Mouse (Mus musculus) 416B (cell line): Measurements from ENCODE around the gene Ap2a1.

Experiments
- DNase-seq: peaks from one replicate; pipeline ENCODE4 v3.0.0; 2011; ENCODE audit warnings: low read depth

Ap2a1 gene

GRCm38 (mm10) chr7:44953561-44953960 lies 24.3 kb upstream of the Ap2a1 start:
- DNase-seq, result no peak

DNA sequence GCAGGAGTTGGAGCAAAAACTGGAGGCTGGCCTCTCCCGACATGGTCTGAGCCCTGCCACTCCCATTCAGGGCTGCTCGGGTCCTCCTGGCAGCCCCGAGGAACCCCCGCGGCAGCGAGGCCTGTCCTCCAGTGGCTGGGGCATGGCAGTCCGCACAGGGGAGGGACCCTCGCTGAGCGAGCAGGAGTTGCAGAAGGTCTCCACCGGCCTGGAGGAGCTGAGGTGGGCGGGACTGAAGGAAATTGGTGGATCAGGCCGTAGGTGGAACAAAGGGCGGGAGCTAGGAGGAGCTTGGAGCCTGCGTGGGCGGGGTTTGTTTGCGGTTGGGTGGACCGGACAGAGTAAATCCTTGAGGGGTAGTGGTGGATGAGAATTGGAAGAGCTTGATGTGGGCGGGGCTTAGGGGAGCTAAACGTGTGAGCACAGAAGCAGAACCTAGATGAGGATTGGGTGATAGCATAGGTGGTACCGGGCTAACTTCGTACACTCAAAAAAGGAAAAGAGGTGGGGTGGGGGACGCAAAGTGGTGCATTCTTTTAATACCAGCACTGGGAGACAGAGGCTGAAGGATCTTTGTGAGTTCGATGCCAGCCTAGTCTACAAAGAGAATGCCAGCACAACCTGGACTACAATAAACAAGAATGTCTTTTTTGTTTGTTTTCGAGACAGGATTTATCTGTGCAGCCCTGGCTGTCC lies 23.5 kb upstream of the Ap2a1 start:
- DNase-seq, result peak; percentile 98

DNA sequence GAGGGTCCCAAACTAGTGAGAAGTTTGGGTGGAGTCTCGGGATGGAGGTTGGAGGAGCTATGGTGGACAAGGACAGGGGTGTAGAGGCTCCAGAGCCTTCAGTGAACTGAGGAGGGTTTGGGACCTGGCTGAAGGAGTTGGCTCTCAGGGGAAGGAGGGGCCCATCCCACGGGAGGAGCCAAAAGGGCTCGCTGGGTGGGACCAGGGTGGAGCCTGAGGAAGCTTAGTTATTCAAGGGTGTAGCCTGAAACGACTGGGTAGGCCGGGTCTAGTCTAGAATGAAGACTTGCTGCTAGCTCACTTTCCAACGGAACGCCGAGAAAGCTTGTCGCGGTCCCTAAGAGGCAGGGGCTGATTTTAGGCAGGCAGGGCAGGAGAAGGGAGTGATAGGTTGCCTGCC lies 22.7 kb upstream of the Ap2a1 start:
- DNase-seq, result peak; percentile 82

- no peak for DNase-seq
Observed at GRCm38 (mm10) chr7:44949922-44950321, 20.6 kb upstream of the Ap2a1 start.

DNA sequence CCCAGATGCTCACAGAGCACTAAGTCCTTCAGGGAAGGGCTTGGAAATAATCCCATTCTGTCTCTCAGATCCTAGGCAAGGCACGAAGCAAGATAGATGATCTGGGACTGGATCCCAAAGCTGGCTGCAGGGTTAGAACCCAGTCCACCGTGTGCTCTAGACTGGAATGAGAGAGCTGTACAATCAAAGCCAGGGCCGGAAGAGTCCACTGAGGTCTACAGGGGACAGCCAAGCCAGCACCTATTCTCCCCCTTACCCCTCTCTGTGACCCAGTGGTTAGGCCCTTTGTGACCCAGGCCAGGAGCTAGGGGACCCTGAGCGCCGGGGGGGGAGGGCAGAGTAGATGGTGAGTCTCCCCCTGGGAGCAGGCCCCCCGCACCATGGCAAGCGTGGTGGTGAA lies 13.6 kb upstream of the Ap2a1 start, which contains the start of gene Tsks:
Tsks (plus strand) TSS at position 301 of the 400 bp plus-strand sequence.
- DNase-seq, result no peak

DNA sequence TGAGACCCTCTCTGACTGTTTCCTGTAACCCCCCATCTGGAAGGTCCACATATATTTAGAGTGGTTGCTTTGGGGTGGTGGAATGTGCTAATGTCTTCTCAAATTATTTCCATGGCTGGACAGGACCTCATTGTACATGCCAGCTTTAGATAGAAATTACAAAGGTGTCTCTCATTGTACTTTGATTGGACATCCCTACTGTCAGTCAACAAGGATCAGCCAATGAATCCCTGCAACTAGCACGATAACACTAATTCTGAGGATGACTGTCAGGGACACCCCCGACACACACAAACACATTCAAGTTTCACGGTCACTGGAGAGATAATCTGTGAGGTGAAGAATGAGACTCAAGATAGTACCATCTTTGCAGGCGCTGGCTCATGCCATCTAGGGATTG lies 9.4 kb upstream of the Ap2a1 start:
- DNase-seq, result no peak

DNA sequence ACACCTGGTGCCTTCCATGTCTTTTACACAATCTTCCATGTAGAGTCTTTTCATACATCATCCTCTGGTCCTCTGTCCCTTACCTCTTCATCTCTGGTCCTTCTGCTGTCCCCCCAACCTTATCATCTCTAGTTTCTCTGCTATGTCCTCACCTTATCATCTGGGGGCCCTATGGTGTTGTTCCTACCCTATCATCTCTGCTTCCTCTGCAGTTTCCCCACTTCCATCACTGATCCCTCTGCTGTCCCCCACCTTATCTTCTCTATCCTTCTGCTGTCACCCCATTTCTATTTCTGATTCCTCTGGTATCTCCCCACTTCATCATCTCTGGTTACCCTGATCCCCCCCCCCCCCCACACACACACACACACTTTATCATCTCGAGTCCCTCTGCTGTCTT lies 726 bp downstream of the Ap2a1 start:
- DNase-seq, result no peak

DNA sequence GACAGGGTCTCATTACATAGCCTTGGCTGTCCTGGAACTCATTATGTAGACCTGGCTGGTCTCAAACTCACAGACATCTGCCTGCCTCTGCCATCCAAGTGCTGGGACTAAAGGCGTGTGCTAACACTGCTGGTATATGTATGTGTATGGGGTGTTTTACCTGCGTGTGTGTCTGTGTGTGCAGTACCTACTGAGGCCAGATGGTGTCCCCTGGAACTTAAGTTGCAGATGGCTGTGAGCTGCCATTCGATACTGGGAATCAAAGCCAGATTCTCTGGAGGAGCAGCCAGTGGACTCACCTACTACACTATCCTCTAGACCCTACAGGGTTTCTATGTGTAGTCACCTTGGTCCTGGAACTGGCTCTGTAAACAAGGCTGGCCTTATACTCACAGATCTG lies 3.8 kb downstream of the Ap2a1 start:
- peak; percentile 70 for DNase-seq

DNA sequence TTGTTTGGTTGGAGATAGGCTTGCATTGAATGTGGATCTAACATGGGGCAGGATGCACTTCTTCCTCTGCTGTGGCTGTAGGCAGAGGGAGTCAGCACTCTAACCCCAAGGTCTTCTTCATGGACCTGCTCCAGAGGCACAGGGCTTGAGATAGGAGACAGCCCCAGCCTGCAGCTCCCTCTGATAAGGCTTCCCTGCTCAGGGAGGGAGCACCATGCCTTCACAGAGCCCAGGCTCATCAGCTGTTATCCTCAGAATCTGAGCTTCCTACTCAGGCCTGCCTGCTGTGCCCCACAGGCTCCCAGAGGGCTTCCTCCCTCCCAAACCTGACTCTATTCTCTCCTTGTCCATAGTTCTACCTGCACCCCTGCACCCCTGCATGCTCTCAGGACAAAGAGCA lies 6.8 kb downstream of the Ap2a1 start:
- no peak for DNase-seq

DNA sequence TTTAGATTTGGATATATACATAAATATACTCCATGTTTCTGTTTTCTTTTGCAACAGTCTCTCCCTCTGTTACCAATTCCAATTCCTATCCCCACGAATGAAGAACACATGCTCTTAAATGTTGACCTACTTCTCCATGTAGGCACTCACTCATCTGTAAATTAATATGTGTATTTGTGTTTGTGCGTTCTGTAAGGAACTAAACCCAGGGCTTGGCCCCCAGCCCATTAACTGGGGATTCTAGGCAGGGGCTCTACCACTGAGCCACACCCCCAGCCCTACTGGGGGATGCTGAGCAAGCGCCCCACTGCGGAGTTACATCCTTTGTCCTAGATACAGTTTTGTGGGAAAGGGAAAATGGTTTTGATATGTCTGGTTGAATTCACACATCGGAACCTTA lies 10.2 kb downstream of the Ap2a1 start:
- DNase-seq, result no peak

GRCm38 (mm10) chr7:44918219-44918618 lies 11.1 kb downstream of the Ap2a1 start:
- DNase-seq, result no peak

DNA sequence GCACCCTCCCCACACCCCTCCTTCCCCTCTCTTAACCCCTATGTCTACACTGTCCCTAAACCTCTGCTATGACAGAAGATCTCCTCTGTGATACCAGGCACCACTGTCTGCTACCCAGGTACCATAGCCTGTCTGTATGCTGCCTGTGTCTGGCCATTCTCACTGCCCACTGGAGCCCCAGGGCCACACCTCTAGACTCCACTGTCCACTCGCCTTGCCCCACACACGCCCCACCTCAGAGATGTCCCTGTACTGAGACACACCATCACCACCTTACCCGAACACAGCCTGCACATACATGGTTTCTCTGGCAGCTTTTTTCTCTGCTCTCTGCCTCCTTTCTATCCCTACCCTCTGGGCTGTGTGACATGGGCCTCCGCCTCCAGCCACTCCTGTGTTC lies 12.4 kb downstream of the Ap2a1 start:
- no peak for DNase-seq

DNA sequence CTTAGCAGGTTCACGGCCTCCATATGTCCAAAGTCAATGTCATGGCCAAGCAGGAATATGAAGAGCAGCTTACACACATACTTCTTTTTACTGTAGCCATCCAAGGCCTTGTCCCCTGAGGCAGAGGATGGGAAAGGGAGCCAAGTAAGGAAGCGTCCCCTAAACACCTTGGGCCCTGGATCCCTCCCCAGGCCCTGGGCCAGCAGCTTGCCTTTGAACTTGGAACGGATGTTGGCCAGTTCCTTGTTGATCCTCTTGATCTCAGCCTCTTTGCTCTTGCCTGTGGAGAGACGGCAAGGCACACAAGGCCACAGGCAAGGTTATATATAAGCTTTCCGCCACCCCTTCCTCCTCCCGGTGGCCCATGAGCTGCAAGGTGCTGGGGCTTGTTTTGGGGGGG lies 13.1 kb downstream of the Ap2a1 start:
- no peak for DNase-seq

- no peak for DNase-seq
Observed at GRCm38 (mm10) chr7:44915314-44915713, 14.0 kb downstream of the Ap2a1 start.

GRCm38 (mm10) chr7:44914396-44914795 lies 14.9 kb downstream of the Ap2a1 start:
- no peak for DNase-seq

DNA sequence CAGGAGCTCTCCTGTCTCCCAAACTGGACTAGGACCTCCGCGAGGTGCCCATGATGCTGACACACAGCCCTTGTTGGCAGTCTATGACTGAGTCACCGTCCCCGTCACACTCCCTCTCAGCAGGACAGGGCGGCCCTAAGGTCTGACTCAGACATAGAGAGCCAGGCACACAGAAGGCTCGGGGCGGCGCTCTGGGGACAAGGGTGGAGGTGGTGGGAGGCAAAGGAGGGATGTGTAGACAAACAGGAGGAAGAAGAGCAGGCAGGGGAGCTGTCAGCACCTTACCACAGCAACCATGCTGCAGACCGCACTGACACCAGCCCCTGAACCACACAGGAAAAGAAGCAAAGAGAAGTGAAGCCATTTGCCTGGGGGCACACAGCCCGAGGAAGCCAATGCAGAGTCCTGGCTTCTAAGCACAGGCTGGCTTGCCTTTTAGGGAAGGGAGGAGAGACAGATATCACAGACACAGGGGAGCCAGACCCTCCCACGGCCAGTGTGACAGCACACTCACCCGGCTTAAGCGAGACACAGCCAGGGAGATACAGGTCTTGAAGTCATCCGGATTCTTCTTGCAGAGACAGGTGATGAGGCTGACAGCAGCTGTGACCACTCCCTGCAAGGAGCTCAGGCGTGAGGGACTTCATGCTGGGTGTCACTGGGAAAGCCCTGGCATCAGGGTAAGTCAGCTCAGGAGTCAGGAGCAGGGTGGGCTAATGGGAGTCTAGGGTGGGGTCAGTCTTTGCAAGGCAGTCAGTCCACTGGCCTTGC lies 20.4 kb downstream of the Ap2a1 start:
- peak; percentile 75 for DNase-seq

DNA sequence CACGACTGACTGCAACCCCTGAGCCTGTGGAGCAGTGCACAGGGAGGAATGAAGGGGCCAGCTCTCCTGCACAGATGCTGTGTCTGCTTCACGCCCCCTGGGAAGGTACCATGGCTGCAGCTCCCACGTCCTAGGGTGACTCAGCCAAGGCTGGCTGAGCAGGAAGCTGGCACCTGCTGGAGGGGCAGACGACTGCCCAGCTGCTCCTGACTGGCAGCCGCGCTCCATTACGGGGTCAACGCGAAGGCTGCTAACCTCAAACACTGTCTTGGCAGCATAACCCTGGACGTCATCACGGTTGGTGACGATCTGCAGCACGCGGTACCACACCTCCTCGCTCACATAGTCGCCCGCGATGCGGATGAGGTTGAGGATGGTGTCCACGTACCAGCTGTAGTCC lies 23.9 kb downstream of the Ap2a1 start:
- no peak for DNase-seq

GRCm38 (mm10) chr7:44901230-44901722 lies 28.0 kb downstream of the Ap2a1 start:
- peak; percentile 31 for DNase-seq

DNA sequence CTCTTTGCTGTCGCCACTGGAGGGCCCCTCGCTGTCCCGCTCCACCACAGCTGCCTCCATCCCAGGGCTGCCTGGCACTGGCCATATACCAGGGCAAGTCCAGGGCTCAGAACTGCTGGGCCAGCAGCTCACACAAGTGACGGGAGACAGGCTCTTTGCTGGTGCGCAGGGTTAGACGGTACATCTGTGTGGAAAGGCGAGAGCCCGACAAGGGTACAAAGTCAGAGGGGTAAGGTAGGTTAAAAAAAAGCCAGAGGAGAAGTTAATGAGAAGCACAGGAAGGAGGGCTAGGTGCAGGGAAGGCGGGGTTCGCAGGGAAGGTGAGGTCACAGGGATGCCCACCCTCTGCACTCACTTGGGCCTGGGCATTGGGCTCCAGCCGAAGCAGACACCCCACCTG lies 28.7 kb downstream of the Ap2a1 start:
- DNase-seq, result no peak

- no peak for DNase-seq
Observed at GRCm38 (mm10) chr7:44898607-44899006, 30.7 kb downstream of the Ap2a1 start.

DNA sequence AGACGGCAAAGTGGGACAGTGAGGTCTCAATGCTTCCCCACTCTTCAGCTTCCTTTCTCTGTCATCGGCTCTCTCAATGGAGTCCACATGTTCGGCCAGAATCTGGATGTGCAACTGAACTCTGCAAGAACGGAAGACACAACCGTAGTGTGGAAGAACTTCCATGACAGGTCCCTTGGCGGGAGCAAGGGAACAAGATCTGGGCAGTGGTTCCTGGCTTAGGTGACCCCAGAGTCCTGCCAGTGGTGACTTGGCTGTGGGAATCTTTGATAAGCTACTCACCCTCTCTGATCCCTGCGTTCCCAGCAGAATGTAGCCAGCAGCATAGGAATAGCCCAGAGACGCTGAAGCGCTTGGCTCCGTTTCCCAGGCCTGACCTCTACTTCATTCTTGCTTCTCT lies 32.8 kb downstream of the Ap2a1 start:
- DNase-seq, result no peak

DNA sequence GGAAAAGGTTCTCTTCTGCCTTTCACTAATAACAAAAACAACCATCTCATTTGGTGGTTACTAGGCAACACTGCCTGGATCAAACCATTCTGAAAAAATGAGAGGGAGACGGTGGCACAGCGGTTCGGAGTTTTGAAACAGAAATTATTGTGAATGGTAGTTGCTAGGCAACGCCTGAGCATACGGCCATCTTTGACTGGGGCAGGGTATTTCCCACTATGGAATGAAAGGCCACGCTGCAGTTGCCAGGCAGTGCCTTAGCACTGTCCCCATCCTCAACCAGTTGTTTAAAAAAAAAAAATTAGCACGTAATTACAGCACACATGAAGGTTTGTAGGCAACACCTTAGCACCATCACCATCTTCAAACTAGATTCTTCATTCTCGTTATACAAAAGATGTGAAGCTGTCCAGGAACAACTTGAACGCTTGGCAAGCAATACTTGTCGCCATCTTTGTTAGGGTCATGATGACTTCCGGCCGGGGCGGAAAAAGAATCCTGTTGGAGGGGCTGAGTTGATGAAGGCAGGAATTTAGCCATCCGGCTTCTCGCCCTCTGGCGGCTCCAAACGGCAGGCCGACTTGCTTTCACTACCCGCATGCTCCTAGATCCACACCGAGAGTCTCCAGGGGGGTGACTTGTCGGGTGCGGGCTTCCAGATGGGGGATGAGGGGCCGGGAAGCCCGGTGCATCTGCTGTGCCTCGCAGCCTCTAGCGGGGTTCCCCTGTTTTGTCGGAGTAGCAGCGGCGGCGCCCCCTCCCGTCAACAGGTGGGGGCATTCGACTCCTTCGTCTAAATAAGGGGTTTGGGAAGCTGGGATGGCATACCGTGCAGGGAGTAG lies 33.5 kb downstream of the Ap2a1 start, which contains the start of gene Fuz:
Fuz (plus strand) TSS at position 487 of the 842 bp plus-strand sequence.
- DNase-seq, result peak; percentile 98
